Mouse (Mus musculus): ENCODE measurements around the gene Olfr492.

The Olfr492 gene

GRCm38 (mm10) chr7:108323574-108323973 lies at the start of gene Olfr492:
Gene Olfr492, minus strand, starts transcription at chr7:108323674.
- DNase-seq (ENCODE audit: low read depth, low spot score), result no peak

GRCm38 (mm10) chr7:108365035-108365434 lies 41.6 kb upstream of the Olfr492 start, which contains the start of gene Olfr494:
Gene Olfr494, plus strand, starts transcription at chr7:108365335.
- no peak for DNase-seq (ENCODE audit: low read depth, low spot score)

- no peak for DNase-seq (ENCODE audit: low read depth, low spot score)
These were observed 23.4 kb upstream of the Olfr492 start, which contains the start of gene Olfr493 for GRCm38 (mm10) chr7:108346879-108347278. Gene Olfr493, minus strand, starts transcription at chr7:108346979.

GRCm38 (mm10) chr7:108313151-108313550 lies 10.3 kb downstream of the Olfr492 start, which contains the start of gene Olfr491:
Gene Olfr491, plus strand, starts transcription at chr7:108313451.
- no peak for DNase-seq (ENCODE audit: low read depth, low spot score)

GRCm38 (mm10) chr7:108288834-108289233 lies 34.6 kb downstream of the Olfr492 start, which contains the start of gene Olfr490:
Gene Olfr490, minus strand, starts transcription at chr7:108288934.
- DNase-seq (ENCODE audit: low read depth, low spot score), result no peak
